Mouse (Mus musculus): ENCODE data around the gene 2700097O09Rik.
A peak's percentile ranks its signal among the peaks of the same experiment; 100 is the strongest.
"Not testable (repeated sequence)": the region's sequence is repeated elsewhere in the genome, so short reads cannot be mapped to it uniquely, and the experiment has no call there.

The 2700097O09Rik gene

DNA sequence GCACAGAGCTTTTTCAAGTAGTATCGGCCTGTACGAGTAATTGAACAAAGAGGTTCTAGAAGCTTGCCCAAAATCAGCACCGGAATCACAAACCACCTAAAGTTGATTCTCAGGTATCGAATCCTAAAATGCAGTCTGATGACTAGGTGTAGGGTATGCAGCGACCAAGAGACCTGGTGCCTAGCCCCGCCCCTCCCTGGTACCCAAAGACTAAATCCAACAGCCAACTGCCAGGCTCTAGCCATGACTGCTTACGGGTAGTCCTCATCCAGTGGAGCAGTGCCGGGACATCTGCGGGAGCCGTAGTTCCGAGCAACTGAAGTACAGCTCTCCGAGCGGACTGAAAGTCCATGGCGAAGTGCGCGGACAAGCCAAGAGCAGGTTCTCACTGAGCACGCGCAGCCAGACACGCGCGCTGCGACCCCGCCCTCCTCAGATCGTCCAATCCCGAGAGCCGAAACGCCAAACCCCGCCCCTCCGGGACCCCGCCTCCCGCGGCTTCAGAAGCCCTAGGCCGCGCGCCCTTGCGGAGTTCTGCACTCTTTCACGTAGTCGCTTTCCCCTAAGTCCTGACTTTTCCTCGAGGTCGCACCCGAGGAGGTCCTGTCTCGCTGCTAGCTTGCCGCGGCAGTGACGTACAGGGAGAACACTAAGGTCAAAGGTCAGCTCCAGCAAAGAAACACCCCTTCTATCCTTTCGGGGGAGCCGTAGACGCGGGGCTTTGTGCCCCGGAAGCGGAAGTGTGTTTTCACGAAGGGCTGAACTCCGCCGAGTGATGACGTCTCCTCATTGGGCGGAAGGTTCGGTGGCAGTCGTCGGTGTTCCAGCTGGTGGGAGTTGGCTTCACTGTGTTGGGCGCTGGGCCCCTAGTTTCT is at the start of gene 2700097O09Rik, which contains the start of gene Srp54a:
TSS of gene 2700097O09Rik (minus strand) at position 385 of the 875 bp plus-strand sequence.
TSS of gene Srp54a (plus strand) at position 537 of the 875 bp plus-strand sequence.
- DNase-seq = peak; percentile 94 to 95

DNA sequence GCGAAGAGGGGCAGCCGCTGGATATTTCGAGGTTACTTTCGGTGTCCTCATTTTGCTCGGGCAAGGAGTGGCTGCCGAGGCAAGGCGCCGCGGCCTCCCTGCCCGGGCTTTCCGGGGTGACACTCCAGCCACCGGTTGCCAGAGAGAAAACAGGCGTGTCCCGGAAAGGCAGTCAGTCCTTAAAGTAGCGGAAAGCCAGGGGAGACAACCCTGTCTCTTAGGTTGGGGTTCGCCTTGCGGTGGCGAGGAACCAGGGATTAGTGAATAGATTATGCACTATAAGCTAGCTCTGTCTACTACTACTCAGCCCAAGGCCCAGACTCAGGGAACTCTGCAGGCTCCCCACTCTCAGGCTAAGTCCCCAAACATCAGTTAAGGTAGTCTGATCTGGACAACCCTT is 44.8 kb upstream of the 2700097O09Rik start:
- DNase-seq = not testable (repeated sequence)

- DNase-seq = not testable (repeated sequence)
Measured at GRCm38 (mm10) chr12:55124242-55124641, 44.3 kb upstream of the 2700097O09Rik start, which contains the start of gene Fam177a. Gene Fam177a (plus strand): TSS chr12:55124469.

GRCm38 (mm10) chr12:55112616-55113015 is 32.7 kb upstream of the 2700097O09Rik start:
- DNase-seq = not testable (repeated sequence)

- DNase-seq = not testable (repeated sequence)
Measured at GRCm38 (mm10) chr12:55092127-55092526, 12.2 kb upstream of the 2700097O09Rik start.

- DNase-seq = not testable (repeated sequence)
Measured at GRCm38 (mm10) chr12:55080601-55080942, 662 bp upstream of the 2700097O09Rik start.

- DNase-seq = not testable (repeated sequence)
Measured at GRCm38 (mm10) chr12:55078706-55079105, 1.2 kb downstream of the 2700097O09Rik start.

GRCm38 (mm10) chr12:55075296-55075695 is 4.6 kb downstream of the 2700097O09Rik start:
- DNase-seq = no peak

- DNase-seq = no peak
Measured at GRCm38 (mm10) chr12:55073686-55074085, 6.2 kb downstream of the 2700097O09Rik start.

DNA sequence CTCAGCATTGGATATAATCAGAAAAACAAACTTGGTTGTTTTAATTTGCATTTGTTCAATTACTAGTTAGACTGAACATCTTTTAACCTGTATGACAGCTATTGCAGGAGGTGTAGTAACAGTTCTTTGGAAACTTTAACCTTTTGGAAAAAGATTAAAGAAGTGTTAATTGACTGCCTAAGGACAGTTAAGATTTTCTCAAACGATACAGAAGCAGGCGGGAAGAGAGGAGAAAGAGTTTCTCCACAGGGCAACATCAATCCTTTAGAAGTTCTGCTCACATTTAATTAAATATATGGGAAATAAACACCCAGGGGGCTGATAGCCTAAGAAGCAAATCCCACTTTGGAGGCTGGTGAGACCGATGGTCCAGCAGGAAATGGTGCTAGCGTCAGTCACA is 7.4 kb downstream of the 2700097O09Rik start:
- no peak for DNase-seq

DNA sequence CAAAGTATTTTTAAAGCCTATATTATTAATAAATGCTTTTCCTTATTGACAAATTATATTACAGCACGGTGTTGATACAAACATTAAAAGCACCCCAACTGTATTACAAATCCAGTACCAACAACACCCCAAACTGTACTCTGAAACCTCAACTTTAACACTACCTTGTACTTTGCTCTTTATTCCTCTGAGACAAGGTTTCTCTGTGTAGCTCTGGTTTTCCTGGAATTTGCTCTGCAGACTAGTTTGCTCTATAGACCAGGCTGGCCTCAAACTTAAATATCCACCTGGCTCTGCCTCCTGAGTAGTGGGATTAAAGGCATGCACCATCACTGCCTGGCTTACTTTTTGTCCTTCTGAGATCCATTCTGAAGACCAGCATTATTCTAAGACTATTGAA is 17.8 kb downstream of the 2700097O09Rik start:
- no peak for DNase-seq

- peak; percentile 14 to 41 for DNase-seq
Measured at GRCm38 (mm10) chr12:55061006-55061405, 18.9 kb downstream of the 2700097O09Rik start.

DNA sequence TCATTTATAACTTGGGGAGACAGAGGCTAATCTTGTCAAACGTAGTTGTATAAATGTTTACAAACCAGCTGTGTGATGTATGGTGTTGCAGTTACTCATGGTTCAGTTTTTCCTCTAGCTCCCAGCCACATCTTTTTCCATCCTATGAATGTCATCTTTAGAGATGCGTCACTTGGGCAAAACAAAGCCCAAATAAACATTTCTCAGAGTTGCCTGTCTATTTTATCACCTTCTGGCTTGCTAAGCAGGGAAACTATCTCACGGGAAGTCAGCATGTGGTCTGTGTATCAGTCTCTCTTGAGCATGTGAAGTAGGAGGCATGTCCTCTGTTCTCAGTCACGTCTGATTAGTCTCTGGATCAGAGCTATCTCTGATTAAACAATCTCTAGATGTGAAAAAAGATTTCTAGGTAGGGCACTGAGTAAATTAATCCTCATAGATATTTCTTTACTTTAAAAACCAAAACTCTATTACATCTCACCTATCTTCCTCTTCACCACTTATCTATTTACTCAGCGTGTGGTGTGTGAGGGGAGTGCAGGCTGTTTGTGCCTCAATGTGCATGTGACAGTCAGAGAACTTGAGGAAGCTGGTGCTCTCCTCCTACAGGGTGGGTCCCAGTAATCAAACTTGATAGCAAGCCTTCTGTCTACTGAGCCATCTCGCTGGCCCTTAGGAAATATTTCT is 19.6 kb downstream of the 2700097O09Rik start:
- DNase-seq = no peak

GRCm38 (mm10) chr12:55059812-55060211 is 20.1 kb downstream of the 2700097O09Rik start:
- DNase-seq = no peak

DNA sequence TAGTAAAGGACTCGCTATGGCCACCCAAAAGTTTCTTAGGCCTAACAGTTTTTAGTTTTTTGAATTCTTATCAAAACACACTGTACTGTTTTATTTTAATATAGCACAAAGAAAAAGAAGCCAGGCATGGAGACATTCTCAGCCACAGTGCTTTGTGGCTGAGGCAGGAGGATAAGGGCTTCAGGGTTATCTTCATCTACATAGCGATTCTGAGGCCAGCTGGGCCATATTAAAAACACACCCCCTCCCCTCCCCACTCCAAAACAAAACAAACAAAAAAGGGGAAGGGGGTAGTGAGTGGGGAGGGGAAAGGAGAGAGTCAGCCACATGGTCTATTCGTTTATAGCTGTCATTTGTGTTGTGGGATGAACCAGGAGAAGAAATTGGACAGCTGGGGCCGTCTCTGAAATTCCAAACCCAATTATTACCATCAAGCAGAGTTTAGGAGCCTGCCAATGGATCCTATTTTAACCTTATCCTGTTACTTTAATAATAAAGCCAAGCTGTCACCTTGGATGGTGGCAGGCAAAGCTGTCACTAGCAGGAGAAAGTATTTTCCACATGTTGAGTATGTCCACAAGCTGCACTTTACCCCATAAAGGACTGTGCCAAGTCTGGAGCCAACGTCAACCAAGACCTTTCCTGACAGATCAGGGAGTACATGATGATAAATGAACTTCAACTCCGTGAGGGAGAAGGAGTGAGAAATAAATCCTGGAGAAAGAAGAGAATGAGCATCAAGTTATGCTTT is 20.9 kb downstream of the 2700097O09Rik start:
- DNase-seq = peak in 1 of 2 experiments; percentile 36

DNA sequence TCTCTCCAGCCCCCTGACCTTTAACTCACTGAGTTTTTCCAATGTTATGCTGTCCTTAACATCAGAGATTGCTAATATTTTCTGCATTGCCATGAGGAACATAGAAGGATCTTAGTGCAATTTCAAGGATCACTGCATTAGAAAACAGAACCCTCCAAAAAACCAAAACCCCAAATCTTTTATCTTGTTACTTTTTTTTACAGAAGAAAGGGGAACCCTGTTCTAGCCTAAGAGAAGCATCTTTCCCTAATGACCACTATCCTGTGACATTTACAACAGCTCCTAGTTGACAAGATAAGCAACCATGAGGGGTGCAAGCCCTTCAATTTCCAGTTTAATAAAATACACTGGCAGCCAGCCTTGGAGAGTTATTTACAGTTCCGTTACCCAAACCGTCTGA is 23.2 kb downstream of the 2700097O09Rik start:
- DNase-seq = no peak

GRCm38 (mm10) chr12:55054551-55055241 is 25.2 kb downstream of the 2700097O09Rik start:
- DNase-seq = no peak

- DNase-seq = no peak
Measured at GRCm38 (mm10) chr12:55053267-55053666, 26.6 kb downstream of the 2700097O09Rik start.

GRCm38 (mm10) chr12:55051210-55052173 is 28.4 kb downstream of the 2700097O09Rik start:
- DNase-seq = no peak

- DNase-seq = no peak
Measured at GRCm38 (mm10) chr12:55049731-55050353, 30.1 kb downstream of the 2700097O09Rik start.

GRCm38 (mm10) chr12:55041011-55041410 is 38.9 kb downstream of the 2700097O09Rik start:
- no peak for DNase-seq
